Mouse (Mus musculus) bone marrow macrophage, adult 2 months (primary cell): ENCODE measurements around the gene 1700016K19Rik.

ENCODE experiments used
- CTCF ChIP-seq: IDR thresholded peaks from 2 replicates; pipeline ENCODE4 v1.5.1; 2012; ENCODE audit warnings: low read depth, mild to moderate bottlenecking, low read length, moderate library complexity
- POLR2A ChIP-seq: IDR thresholded peaks from 2 replicates; pipeline ENCODE4 v1.6.1; 2012; ENCODE audit warnings: mild to moderate bottlenecking, low read depth, low read length, borderline replicate concordance

- TF ChIP-seq POLR2A (no peak), CTCF (no peak)
Measured at GRCm38 (mm10) chr11:76039271-76040053, 39.8 kb downstream of the 1700016K19Rik start.
